ENCODE assay signal across 8 mouse cellular contexts in genomic region chr16:37684259-37684633, GRCm38 (mm10). TPM values are rescaled to one million over a fixed set of nuclear protein-coding genes. Genes with fewer than 3 reads are reported as not detected.
DNase-seq lines count a peak whose midpoint lies in the region; ATAC-seq and TF ChIP-seq lines count a peak whose summit lies in the region.

No protein-coding gene starts in this region.

- ATAC-seq in heart, embryonic 16.5 days (replicated peaks; ENCODE audit: extremely low read depth, insufficient read depth, low FRiP score), result peak; percentile 57; the same call in 1 of the 2 replicates
- ATAC-seq in limb, embryonic 15.5 days (ENCODE audit: insufficient number of reproducible peaks, low FRiP score, low TSS enrichment, low read depth), result no peak
- ATAC-seq in midbrain, postnatal 0 days (ENCODE audit: low FRiP score), result no peak
- ATAC-seq in monocyte, adult 5-6 weeks (replicated peaks; ENCODE audit: insufficient number of reproducible peaks, low FRiP score, low TSS enrichment, poor library complexity, severe bottlenecking), result no peak

- TF ChIP-seq CTCF in bone marrow macrophage, adult 2 months (IDR thresholded peaks at IDR 0.05; ENCODE audit: low read depth, low read length), result no peak
- TF ChIP-seq CTCF in midbrain, postnatal 0 days (IDR thresholded peaks at IDR 0.05), result no peak

- H3K4me3 ChIP-seq in bone marrow macrophage, adult 2 months (ENCODE audit: insufficient read depth, low read length), result peak overlapping the region; percentile 58; the same call in 1 of the 2 replicates
- H3K4me3 ChIP-seq in heart, embryonic 16.5 days (ENCODE audit: low read length), result peak overlapping the region; percentile 55
- H3K4me3 ChIP-seq in limb, embryonic 15.5 days, result peak overlapping the region; percentile 42
- peak overlapping the region; percentile 33; the same call in 1 of the 2 replicates for H3K4me3 ChIP-seq in midbrain, postnatal 0 days (ENCODE audit: low read depth, low read length)

- no peak for TF ChIP-seq POLR2A in bone marrow macrophage, adult 2 months (IDR thresholded peaks at IDR 0.05; ENCODE audit: borderline replicate concordance, low read depth, low read length)

- H3K4me1 ChIP-seq in bone marrow macrophage, adult 2 months (ENCODE audit: control insufficient read depth, insufficient read depth, low read length), result peaks cover 7% of the 10 kb centered on the region
- peaks cover 34% of the 10 kb centered on the region for H3K4me1 ChIP-seq in heart, embryonic 16.5 days (ENCODE audit: control insufficient read depth, insufficient read depth, low read length)
- peaks cover 37% of the 10 kb centered on the region for H3K4me1 ChIP-seq in limb, embryonic 15.5 days
- H3K4me1 ChIP-seq in midbrain, postnatal 0 days (ENCODE audit: insufficient read depth, low read length), result peaks cover 18% of the 10 kb centered on the region; the same call in 1 of the 2 replicates

- 7% methylated on average over 8 of the region's 8 CpGs for WGBS in heart, embryonic 16.5 days
- WGBS in limb, embryonic 15.5 days, result 12% methylated on average over 8 of the region's 8 CpGs
- 1% methylated on average over 8 of the region's 8 CpGs for WGBS in midbrain, postnatal 0 days

- no peaks in the 10 kb centered on the region for H3K27me3 ChIP-seq in heart, embryonic 16.5 days (ENCODE audit: control insufficient read depth, insufficient read depth, low read length)
- H3K27me3 ChIP-seq in limb, embryonic 15.5 days, result no peaks in the 10 kb centered on the region
- no peaks in the 10 kb centered on the region for H3K27me3 ChIP-seq in midbrain, postnatal 0 days (ENCODE audit: insufficient read depth, low read length)

- no peaks in the 10 kb centered on the region for H3K9me3 ChIP-seq in heart, embryonic 16.5 days (replicated peaks; ENCODE audit: control insufficient read depth, low read length)
- H3K9me3 ChIP-seq in limb, embryonic 15.5 days, result no peaks in the 10 kb centered on the region
- H3K9me3 ChIP-seq in midbrain, postnatal 0 days (ENCODE audit: low read length), result no peaks in the 10 kb centered on the region

- peak overlapping the region; percentile 84 for H3K4me2 ChIP-seq in heart, embryonic 16.5 days (ENCODE audit: low read depth, low read length)
- H3K4me2 ChIP-seq in limb, embryonic 15.5 days, result peak overlapping the region; percentile 67
- peak overlapping the region; percentile 57 for H3K4me2 ChIP-seq in midbrain, postnatal 0 days (ENCODE audit: low read depth, low read length, poor library complexity, severe bottlenecking)

- peak; percentile 48 for DNase-seq in embryo, embryonic 10.5 days (ENCODE audit: low spot score)
- DNase-seq in embryo, embryonic 11 days, result no peak
- DNase-seq in midbrain, postnatal 0 days (ENCODE audit: low spot score), result peak; percentile 40
- DNase-seq in adipocyte (ENCODE audit: low spot score), result no peak

- peak overlapping the region; percentile 83 for H3K9ac ChIP-seq in heart, embryonic 16.5 days (ENCODE audit: low read length)
- no peak overlapping the region for H3K9ac ChIP-seq in limb, embryonic 15.5 days
- H3K9ac ChIP-seq in midbrain, postnatal 0 days (replicated peaks; ENCODE audit: low read length, poor library complexity, severe bottlenecking), result peak overlapping the region; percentile 55; the same call in 1 of the 2 replicates

- no peak overlapping the region for H3K27ac ChIP-seq in bone marrow macrophage, adult 2 months (ENCODE audit: insufficient read depth, low read depth, low read length)
- peak overlapping the region; percentile 89 for H3K27ac ChIP-seq in heart, embryonic 16.5 days (ENCODE audit: low read length)
- H3K27ac ChIP-seq in limb, embryonic 15.5 days, result peak overlapping the region; percentile 85
- H3K27ac ChIP-seq in midbrain, postnatal 0 days (ENCODE audit: low read depth, low read length), result peak overlapping the region; percentile 81

- no peaks in the 10 kb centered on the region for H3K36me3 ChIP-seq in heart, embryonic 16.5 days (ENCODE audit: control insufficient read depth, insufficient read depth)
- H3K36me3 ChIP-seq in limb, embryonic 15.5 days, result no peaks in the 10 kb centered on the region
- no peaks in the 10 kb centered on the region for H3K36me3 ChIP-seq in midbrain, postnatal 0 days (ENCODE audit: insufficient read depth, low read length)

RNA-seq across cellular contexts. Expression of gene Ndufb4, which starts 30.0 kb away (rescaled TPM):
- polyA plus RNA-seq in bone marrow macrophage, adult 2 months (2012; ENCODE audit: insufficient read depth, insufficient read length, missing spikeins), result 63.7 and 105 TPM in 2 replicates
- 86.9 and 106 TPM in 2 replicates for polyA plus RNA-seq in heart, embryonic 16.5 days (2015; fragmentation: Nextera tagmentation; extraction: Ambion mirVana)
- 49.8 and 51.2 TPM in 2 replicates for polyA plus RNA-seq in limb, embryonic 15.5 days (2015; fragmentation: Nextera tagmentation; extraction: Ambion mirVana)
- 32.3 and 39.6 TPM in 2 replicates for total RNA-seq in midbrain, postnatal 0 days (2014; rRNA removed)
- 86.9 and 90.7 TPM in 2 replicates for polyA plus RNA-seq in midbrain, postnatal 0 days (2015; fragmentation: Nextera tagmentation; extraction: Ambion mirVana)
- total RNA-seq in monocyte, adult 5-6 weeks (2017), result 8.2 to 43.3 TPM (median 18.0 TPM) in 3 replicates

Comparison
In these comparisons a context has a peak if more than half of its experiments do, and no peak if none do; other contexts are left out.
1. DNase-seq: peak in embryo, embryonic 10.5 days (single experiment) and midbrain, postnatal 0 days (single experiment); none in embryo, embryonic 11 days (single experiment) and adipocyte (single experiment).
2. Peak in every context shown above with its lines, with median percentiles within 50 percentile points of each other: H3K4me3 ChIP-seq and H3K4me2 ChIP-seq.